Mouse (Mus musculus) E14TG2a.4 (cell line): ENCODE data around the gene Clp1.

ENCODE experiments used
- H3K27me3 ChIP-seq: 2 replicates; pipeline ENCODE4 v1.6.1; 2014; ENCODE audit warnings: low read length, control low read depth; ENCODE audit not compliant: insufficient read depth
- H3K36me3 ChIP-seq: 2 replicates; pipeline ENCODE4 v1.6.1; 2014; ENCODE audit warnings: low read length, control low read depth; ENCODE audit not compliant: insufficient read depth
- H3K4me1 ChIP-seq: replicated peaks from 2 replicates; pipeline ENCODE4 v1.6.1; 2014; ENCODE audit warnings: low read depth, low read length, control low read depth
- H3K4me3 ChIP-seq: replicated peaks from 2 replicates; pipeline ENCODE4 v1.5.1; 2014; ENCODE audit warnings: mild to moderate bottlenecking, low read length
- H3K9me3 ChIP-seq: 2 replicates; pipeline ENCODE4 v1.6.1; 2014; ENCODE audit warnings: low read length, control low read depth
- CTCF ChIP-seq: conservative IDR thresholded peaks from 2 replicates; pipeline ENCODE4 v1.5.1; 2014; ENCODE audit warnings: low read length
- NANOG ChIP-seq: IDR thresholded peaks from 2 replicates; pipeline ENCODE4 v1.6.1; 2014; ENCODE audit warnings: borderline replicate concordance, low read length, mixed read lengths
- POU5F1 ChIP-seq: IDR thresholded peaks from 2 replicates; pipeline ENCODE4 v1.6.1; 2014; ENCODE audit warnings: low read length, borderline replicate concordance

Clp1 gene

DNA sequence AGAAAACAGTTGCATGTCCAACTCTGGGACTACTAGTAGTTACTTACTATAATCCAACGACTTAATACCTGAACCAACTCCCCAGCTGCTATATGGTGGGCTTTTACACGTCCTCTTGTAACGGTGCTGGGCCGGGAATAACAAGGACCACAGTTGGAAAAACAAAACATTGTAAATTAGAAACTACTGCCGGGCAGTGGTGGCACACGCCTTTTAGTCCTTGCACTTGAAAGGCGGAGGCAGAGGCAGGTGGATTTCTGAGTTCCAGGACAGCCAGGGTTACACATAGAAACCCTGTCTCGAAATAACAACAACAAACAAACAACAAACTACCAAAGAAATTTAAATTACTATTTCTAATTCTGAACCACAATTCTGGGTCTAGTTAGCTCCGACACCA, 434 bp downstream of the Clp1 start:
- peaks cover 17% of the 10 kb centered on the region for H3K27me3 ChIP-seq
- H3K9me3 ChIP-seq, result no peaks in the 10 kb centered on the region
- peaks cover 42% of the 10 kb centered on the region for H3K36me3 ChIP-seq
- H3K4me3 ChIP-seq, result peak overlapping the region; percentile 90
- H3K4me1 ChIP-seq, result peaks cover 40% of the 10 kb centered on the region
- TF ChIP-seq POU5F1, result no peak
- TF ChIP-seq CTCF, result no peak
- no peak for TF ChIP-seq NANOG

DNA sequence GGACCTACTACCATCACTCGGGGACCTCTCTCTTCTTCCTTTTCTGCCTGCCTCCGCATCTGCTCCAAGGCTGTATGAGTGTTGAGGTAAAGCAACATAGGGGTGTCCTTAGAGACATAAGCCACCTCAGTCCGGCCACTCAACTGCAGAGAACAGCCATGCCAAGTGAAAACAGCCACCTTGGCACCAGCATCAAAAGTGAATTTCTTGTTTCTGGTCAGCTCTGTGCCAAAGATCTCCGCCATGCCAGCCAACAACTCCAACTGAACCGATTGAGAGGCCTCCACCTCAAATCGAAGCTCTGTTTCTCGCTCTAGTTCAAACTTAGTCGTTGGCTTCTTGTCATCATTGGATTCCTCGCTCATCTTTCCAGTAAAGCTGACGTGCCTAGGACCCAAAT, 1.4 kb downstream of the Clp1 start:
- Histone ChIP-seq H3K36me3 (peaks cover 47% of the 10 kb centered on the region), H3K27me3 (peaks cover 8% of the 10 kb centered on the region), H3K9me3 (no peaks in the 10 kb centered on the region), H3K4me3 (peak overlapping the region; percentile 90), H3K4me1 (peaks cover 40% of the 10 kb centered on the region)
- TF ChIP-seq CTCF (no peak), NANOG (no peak), POU5F1 (no peak)

DNA sequence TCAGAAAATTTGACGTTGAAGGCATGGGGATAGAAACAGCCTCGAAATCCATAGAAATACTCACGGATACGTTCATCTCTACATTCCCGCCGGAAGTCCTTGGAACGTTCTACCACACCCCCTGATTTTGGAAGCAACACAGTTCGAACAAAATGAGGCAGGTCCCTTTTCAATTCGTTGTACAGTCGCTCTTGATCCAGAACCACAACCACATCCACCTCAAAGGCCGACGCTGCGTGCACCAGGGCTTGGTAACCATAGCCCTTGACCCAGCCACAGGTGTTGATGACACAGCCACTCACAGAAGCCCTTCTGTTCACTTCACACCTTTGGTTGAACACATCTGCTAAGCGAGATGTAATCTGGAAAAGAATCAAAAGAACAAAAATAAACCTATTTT, 3.3 kb downstream of the Clp1 start:
- H3K4me3 ChIP-seq, result no peak overlapping the region
- H3K36me3 ChIP-seq, result peaks cover 47% of the 10 kb centered on the region
- H3K9me3 ChIP-seq, result no peaks in the 10 kb centered on the region
- peaks cover 40% of the 10 kb centered on the region for H3K4me1 ChIP-seq
- TF ChIP-seq CTCF, result no peak
- TF ChIP-seq POU5F1, result no peak
- TF ChIP-seq NANOG, result no peak
- no peaks in the 10 kb centered on the region for H3K27me3 ChIP-seq

DNA sequence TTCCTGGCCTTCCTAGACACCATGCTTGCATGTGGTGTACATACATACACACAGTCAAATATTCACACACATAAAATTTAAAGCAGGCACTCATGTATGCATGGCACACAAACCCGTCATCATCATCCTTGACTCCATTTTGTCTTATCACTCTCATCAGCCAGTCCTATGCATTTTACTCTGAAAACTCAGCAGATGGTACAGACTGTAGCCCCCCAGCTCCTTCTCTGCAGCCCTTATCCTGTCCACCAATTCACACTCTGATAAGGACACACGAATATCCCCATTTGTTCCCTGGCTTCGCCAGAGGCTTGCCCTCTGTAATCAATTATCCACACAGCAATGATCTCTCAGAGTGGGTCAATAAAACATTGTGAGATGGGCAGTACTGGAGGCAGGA, 6.0 kb downstream of the Clp1 start:
- Histone ChIP-seq H3K36me3 (peaks cover 47% of the 10 kb centered on the region), H3K4me1 (peaks cover 39% of the 10 kb centered on the region), H3K9me3 (no peaks in the 10 kb centered on the region), H3K4me3 (no peak overlapping the region), H3K27me3 (no peaks in the 10 kb centered on the region)
- TF ChIP-seq POU5F1 (no peak), CTCF (no peak), NANOG (no peak)

DNA sequence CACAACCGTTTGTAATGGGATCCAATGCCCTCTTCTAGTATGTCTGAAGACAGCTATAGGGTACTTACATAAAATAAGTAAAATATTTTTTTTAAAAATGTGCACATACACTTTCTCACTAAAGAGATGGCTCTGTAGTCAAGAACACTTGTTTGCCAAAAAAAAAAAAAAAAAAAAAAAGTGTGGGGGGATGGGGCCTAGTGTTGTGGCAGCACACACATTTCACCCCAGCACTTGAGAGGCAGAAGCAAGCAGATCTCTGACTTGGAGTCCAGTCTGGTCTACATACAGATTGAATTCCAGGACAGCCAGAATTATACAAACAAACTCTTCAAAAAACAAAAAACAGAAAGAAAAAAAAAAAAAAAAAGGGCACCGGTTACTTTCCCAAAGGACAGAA, 6.4 kb downstream of the Clp1 start:
- H3K27me3 ChIP-seq, result no peaks in the 10 kb centered on the region
- TF ChIP-seq POU5F1, result no peak
- no peak for TF ChIP-seq NANOG
- no peak for TF ChIP-seq CTCF
- H3K36me3 ChIP-seq, result peaks cover 43% of the 10 kb centered on the region
- peaks cover 35% of the 10 kb centered on the region for H3K4me1 ChIP-seq
- no peak overlapping the region for H3K4me3 ChIP-seq
- H3K9me3 ChIP-seq, result no peaks in the 10 kb centered on the region

DNA sequence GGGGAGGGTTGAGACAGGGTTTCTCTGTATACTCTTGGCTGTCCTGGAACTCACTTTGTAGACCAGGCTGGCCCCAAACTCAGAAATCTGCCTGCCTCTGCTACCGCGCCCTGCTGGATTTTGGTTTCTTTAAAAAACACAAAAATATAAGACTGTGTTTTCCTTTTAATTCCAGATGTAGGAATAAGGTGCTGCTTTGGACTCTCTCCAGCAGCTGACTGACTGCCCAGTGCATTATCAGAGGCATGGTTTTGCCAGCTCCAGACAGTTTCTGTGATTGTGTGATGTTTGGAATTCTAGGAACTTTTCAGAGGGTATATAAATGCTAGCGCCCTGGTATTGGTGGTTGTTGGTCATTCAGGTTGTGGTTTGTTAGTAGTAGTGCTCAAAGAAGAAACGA, 9.8 kb downstream of the Clp1 start:
- Histone ChIP-seq H3K9me3 (no peaks in the 10 kb centered on the region), H3K36me3 (peaks cover 12% of the 10 kb centered on the region), H3K4me1 (peaks cover 26% of the 10 kb centered on the region), H3K4me3 (no peak overlapping the region), H3K27me3 (no peaks in the 10 kb centered on the region)
- no peak for TF ChIP-seq NANOG
- TF ChIP-seq POU5F1, result no peak
- no peak for TF ChIP-seq CTCF

DNA sequence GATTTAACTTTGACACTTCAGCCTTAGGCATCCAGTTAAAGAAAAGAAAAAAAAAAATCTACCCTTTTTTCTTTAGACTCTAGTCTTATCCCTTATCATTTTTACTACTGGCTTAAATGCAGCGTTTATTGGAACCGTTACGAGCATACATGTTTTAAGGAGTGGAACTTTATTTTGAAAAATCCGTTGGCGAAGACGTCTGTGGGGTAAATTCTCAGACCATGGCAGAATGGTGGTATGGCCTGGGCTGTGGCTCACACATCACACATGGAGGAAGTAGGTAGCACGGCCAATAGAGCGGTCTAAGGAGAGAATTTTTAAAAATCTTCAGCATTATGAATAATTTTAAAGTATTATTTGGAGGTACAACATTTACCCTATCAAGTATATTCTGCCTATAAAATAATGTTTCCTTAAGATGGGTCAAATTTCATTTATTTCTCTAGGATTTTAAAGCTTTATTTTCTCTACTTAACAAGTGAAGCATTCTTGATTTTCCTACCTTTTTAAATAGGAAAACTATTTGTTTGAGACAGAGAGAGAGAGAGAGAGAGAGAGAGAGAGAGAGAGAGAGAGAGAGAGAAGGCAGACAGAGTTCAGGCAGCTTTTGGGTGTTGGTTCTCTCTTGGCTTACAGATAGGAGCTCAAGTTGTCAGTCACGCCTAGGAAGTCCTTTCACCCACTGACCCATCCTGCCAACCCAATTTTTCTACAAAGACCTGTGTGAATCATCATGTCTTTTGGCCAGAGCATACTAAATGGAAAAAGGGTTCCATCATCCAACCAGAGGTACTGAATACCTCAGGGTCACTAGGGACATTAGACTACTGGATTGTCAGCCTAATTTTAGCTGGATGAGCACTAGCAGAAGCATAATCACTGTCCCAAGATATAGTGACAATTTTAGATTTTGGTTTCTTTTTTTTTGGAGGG, 10.5 kb downstream of the Clp1 start:
- no peaks in the 10 kb centered on the region for H3K9me3 ChIP-seq
- TF ChIP-seq CTCF, result no peak
- no peak for TF ChIP-seq NANOG
- no peak for TF ChIP-seq POU5F1
- H3K36me3 ChIP-seq, result peaks cover 9% of the 10 kb centered on the region
- peak overlapping the region; percentile 99 for H3K4me3 ChIP-seq
- peaks cover 30% of the 10 kb centered on the region for H3K4me1 ChIP-seq
- H3K27me3 ChIP-seq, result no peaks in the 10 kb centered on the region

DNA sequence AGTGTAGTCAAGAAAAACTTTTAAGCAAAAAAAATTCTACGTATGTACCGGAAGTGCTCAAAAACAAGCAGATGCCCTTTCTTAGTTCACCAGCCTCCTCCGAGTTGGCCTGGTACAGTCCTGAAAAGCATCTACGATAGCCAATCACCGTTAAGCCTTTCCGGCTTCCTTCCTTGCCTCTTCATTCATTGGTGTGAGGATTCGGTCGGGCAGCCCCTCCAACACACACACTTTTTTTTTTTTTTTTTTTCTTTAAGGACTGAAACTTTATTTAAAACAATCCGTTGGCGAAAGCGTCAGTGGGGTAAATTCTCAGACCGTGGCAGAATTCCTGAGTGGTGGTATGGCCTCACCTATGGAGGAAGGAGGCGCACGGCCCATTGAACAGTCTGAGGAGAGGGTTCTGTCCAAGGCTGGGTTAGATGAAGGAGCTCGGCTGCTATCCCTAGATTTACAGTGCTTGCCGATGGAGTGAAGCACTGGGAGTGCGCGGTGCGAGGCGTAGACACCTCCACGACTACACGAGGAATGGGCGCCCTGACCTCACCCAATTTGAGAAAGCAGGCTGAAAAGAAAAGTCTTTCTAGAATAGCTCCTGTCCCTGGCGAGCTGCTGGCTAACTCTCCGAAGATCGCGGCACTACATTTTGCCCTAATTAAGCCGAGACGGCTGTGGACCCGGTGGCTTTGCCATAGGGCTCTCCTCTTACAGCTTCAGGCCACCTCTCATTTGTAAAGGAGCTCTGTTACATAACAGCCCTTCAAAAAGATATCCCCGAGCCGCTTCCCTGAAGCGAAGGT, 11.4 kb downstream of the Clp1 start:
- no peaks in the 10 kb centered on the region for H3K9me3 ChIP-seq
- peaks cover 33% of the 10 kb centered on the region for H3K4me1 ChIP-seq
- peak overlapping the region; percentile 99 for H3K4me3 ChIP-seq
- TF ChIP-seq NANOG (no peak), POU5F1 (no peak), CTCF (no peak)
- H3K36me3 ChIP-seq, result peaks cover 10% of the 10 kb centered on the region
- no peaks in the 10 kb centered on the region for H3K27me3 ChIP-seq
